8 mouse cellular contexts compared by ENCODE assay signal in the genomic region with DNA sequence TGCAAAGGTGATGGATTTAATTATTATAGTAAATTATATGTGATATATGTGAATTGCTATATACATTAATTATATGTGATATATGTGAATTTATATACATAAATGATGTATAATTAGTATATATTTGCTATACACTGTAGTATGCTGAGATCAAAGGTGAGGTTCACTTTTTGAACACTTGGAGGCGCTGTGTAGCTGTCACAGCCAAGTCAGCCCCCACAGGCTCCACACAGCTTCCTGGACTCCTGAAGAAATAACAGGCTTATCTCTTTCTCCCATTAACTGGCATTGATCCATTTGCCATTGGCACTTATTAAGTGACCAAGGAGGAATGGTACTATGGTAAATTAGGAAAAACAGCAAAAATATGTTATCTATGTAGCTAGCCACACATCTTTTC.
A peak's percentile ranks its signal among the peaks of the same experiment; 100 is the strongest.
DNase-seq lines count a peak whose midpoint lies in the region; TF ChIP-seq lines count a peak whose summit lies in the region.

No protein-coding gene starts in this region.

- H3K36me3 ChIP-seq in MEL (ENCODE audit: control insufficient read depth in 1 of 2, insufficient read depth in 2 of 2, low read length in 2 of 2), result no peaks in the 10 kb centered on the region
- no peaks in the 10 kb centered on the region for H3K36me3 ChIP-seq in limb, embryonic 10.5 days

- H3K27ac ChIP-seq in layer of hippocampus, adult 2 months, result no peak overlapping the region
- no peak overlapping the region for H3K27ac ChIP-seq in MEL (ENCODE audit: control insufficient read depth, low read depth, low read length)
- H3K27ac ChIP-seq in limb, embryonic 10.5 days, result no peak overlapping the region

- H3K27me3 ChIP-seq in MEL (ENCODE audit: control insufficient read depth in 1 of 2, insufficient read depth in 2 of 2, low read length in 2 of 2), result no peaks in the 10 kb centered on the region
- H3K27me3 ChIP-seq in limb, embryonic 10.5 days (ENCODE audit: low read depth, poor library complexity, severe bottlenecking), result no peaks in the 10 kb centered on the region

- no peaks in the 10 kb centered on the region for H3K9me3 ChIP-seq in MEL (replicated peaks; ENCODE audit: insufficient read depth, low read length)
- H3K9me3 ChIP-seq in limb, embryonic 10.5 days (replicated peaks), result no peaks in the 10 kb centered on the region

- WGBS in limb, embryonic 10.5 days, result 32% methylated on average over 1 of the region's 1 CpGs

- H3K4me3 ChIP-seq in layer of hippocampus, adult 2 months, result no peak overlapping the region
- no peak overlapping the region for H3K4me3 ChIP-seq in MEL (ENCODE audit: control insufficient read depth in 1 of 2, insufficient read depth in 1 of 2, low read depth in 2 of 2, low read length in 2 of 2)
- H3K4me3 ChIP-seq in limb, embryonic 10.5 days, result no peak overlapping the region

- TF ChIP-seq RAD21 in MEL (IDR thresholded peaks at IDR 0.05; ENCODE audit: low read depth, low read length), result peak; percentile 33

- TF ChIP-seq CTCF in layer of hippocampus, adult 2 months (conservative IDR thresholded peaks at IDR 0.05), result peak; percentile 77
- peak in 2 of 3 experiments; percentile 29 to 49; a peak in 3 of 6 replicates for TF ChIP-seq CTCF in MEL (IDR thresholded peaks at IDR 0.05 in 2 of 3, conservative IDR thresholded peaks at IDR 0.05 in 1 of 3; ENCODE audit: control insufficient read depth in 1 of 3, insufficient read depth in 1 of 3, low read depth in 2 of 3, low read length in 3 of 3, poor library complexity in 1 of 3, severe bottlenecking in 1 of 3)

- TF ChIP-seq POLR2A in MEL (IDR thresholded peaks at IDR 0.05; ENCODE audit: control insufficient read depth in 1 of 2, insufficient read depth in 1 of 2, low read depth in 1 of 2, low read length in 2 of 2, poor library complexity in 1 of 2), result no peak

- H3K9ac ChIP-seq in MEL (ENCODE audit: control insufficient read depth, low read depth, low read length, poor library complexity, severe bottlenecking), result no peak overlapping the region

- no peak for TF ChIP-seq EP300 in MEL (IDR thresholded peaks at IDR 0.05; ENCODE audit: low read depth in 1 of 2, low read length in 2 of 2)

- H3K79me2 ChIP-seq in MEL (ENCODE audit: control insufficient read depth, insufficient read depth, low read length, poor library complexity), result no peaks in the 10 kb centered on the region

- no peaks in the 10 kb centered on the region for H3K4me1 ChIP-seq in MEL (ENCODE audit: control insufficient read depth in 1 of 2, insufficient read depth in 2 of 2, low read length in 2 of 2)
- peaks cover 14% of the 10 kb centered on the region for H3K4me1 ChIP-seq in limb, embryonic 10.5 days

- peak in 1 of 2 experiments; percentile 31 for DNase-seq in layer of hippocampus, adult 2 months (ENCODE audit: low spot score in 2 of 2)
- no peak for DNase-seq in layer of hippocampus, adult 8-10 months (ENCODE audit: low spot score in 2 of 2)
- peak; percentile 12 for DNase-seq in MEL (ENCODE audit: low read depth, low spot score)
- peak; percentile 19 to 32 for DNase-seq in cerebellum, postnatal 36 days
- DNase-seq in limb, embryonic 10.5 days (ENCODE audit: low spot score), result peak; percentile 55
- no peak for DNase-seq in gastrocnemius, adult 8-10 months (ENCODE audit: low spot score in 2 of 2)
- no peak for DNase-seq in frontal cortex, postnatal 25 days (ENCODE audit: low spot score in 2 of 2)
- DNase-seq in yolk sac, embryonic 10.5 days (ENCODE audit: low spot score), result no peak

TF ChIP-seq in MEL, 35 proteins besides CTCF, POLR2A, EP300 and RAD21:
- no peak for TF ChIP-seq HCFC1 (IDR thresholded peaks at IDR 0.05; ENCODE audit: low read depth, low read length)
- TF ChIP-seq MXI1 (IDR thresholded peaks at IDR 0.05; ENCODE audit: low read depth, low read length), result no peak
- TF ChIP-seq MEF2A (IDR thresholded peaks at IDR 0.05; ENCODE audit: extremely low read depth, insufficient replicate concordance, low read depth, low read length, poor library complexity, severe bottlenecking), result no peak
- peak; percentile 30 for TF ChIP-seq SMC3 (IDR thresholded peaks at IDR 0.05; ENCODE audit: low read depth, low read length)
- no peak for TF ChIP-seq E2F4 (IDR thresholded peaks at IDR 0.05; ENCODE audit: borderline replicate concordance, low read depth, low read length)

Comparison
In these comparisons a context has a peak if more than half of its experiments do, and no peak if none do; other contexts are left out.
1. DNase-seq: peak in MEL (single experiment), cerebellum, postnatal 36 days (2 of 2) and limb, embryonic 10.5 days (single experiment); none in layer of hippocampus, adult 8-10 months (0 of 2), gastrocnemius, adult 8-10 months (0 of 2), frontal cortex, postnatal 25 days (0 of 2) and yolk sac, embryonic 10.5 days (single experiment).